Mouse (Mus musculus) left cerebral cortex, postnatal 4 days (tissue): ENCODE results near the gene Gmds. TPM values are rescaled to one million over a fixed set of nuclear protein-coding genes. Genes with fewer than 3 reads are reported as not detected.

Source experiments
- DNase-seq: peaks from one replicate; pipeline ENCODE4 v3.0.0-alpha.2; 2022
- intact Hi-C: fragments of 180-260 bp; cut with DNase I; formaldehyde crosslinking; loops from one replicate; pipeline ENCODE4 v1.15.1; 2025
- total RNA-seq, 2 experiments: library from RNA; stranded (reverse); gene quantifications; 2 replicates each; pipeline ENCODE4 v1.2.3; 2021

Gmds gene
- 10 to 100 TPM; 25.3 to 26.3 TPM for total RNA-seq

- intact Hi-C loops: loop anchor here (10.0 kb wide), 1 partner anchor 156 kb away; no protein-coding TSS in a partner anchor
- peak; percentile 94 for DNase-seq
Measured at GRCm38 (mm10) chr13:32338513-32339365, at the start of gene Gmds. Gene Gmds (minus strand): TSS chr13:32338740.

DNA sequence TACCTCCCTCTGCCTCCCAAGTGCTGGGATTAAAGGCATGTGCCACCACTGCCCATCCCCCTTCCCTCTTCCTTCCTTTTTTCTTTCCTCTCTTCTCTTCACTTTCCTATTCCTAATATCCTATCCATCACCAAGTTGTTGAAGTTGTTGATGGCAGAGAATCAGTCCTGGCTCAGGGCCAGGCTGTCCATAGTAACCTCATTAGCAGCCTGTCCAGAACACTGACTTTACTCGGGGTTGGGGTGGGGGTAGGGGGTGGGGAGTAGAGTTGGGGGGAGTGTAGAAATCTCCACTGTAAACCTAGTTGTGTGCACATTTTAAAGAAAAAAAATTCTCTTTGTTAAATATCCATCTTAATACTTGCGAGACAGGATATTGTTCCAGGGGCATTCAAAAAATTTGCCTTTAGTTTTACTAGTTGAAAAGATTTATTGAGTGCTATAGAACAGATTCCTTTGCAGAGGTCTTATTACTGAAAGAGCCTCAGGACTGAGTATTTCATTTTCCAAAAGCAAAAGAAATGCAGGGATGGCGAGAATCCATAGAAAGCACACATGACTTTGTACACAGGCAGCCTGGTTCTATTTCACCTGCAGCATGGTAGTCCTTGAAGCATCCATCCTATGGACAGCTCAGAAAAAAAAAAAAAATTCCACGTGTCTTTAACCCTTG is 47.0 kb upstream of the Gmds start:
- no peak for DNase-seq
- intact Hi-C loops: no loop called here

GRCm38 (mm10) chr13:32382227-32383010 is 43.9 kb upstream of the Gmds start:
- intact Hi-C loops: no loop called here
- DNase-seq: no peak

DNA sequence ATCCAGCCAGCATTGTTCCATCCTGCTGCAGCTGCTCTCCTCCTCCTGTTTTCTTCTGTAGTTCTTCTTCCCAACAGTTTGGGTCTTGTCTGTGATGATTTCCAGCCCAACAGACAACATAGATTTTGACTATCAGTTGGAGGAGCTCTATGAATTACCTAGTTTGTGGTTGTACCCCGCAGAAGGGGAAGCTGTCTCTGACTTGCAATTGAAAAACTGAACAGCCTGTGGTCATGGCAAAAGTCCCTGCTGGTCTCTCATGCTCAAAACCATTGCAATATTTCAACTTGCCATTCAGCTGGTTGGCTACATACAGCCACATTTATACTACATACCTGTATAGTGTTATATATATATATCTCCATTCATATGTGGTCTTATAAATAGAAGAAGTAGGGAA is 40.1 kb upstream of the Gmds start:
- intact Hi-C loops: no loop called here
- DNase-seq: no peak

DNA sequence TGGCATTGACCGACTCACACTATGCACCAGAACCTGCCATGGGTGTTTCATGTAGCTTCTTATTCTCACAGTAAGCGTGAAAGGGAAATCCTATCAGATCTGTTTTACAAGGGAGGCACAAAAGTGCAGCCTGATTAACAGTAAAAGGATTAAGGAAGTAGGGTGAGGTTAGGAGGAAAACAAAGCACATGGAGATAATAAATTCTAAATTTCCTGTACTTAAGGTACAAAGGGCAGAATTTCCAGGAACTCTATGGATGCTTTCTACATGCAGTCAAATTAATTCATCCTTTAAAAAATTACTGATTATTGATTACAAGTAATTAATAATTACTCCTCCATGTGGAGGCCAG is 34.0 kb upstream of the Gmds start:
- no peak for DNase-seq
- intact Hi-C loops: no loop called here

DNA sequence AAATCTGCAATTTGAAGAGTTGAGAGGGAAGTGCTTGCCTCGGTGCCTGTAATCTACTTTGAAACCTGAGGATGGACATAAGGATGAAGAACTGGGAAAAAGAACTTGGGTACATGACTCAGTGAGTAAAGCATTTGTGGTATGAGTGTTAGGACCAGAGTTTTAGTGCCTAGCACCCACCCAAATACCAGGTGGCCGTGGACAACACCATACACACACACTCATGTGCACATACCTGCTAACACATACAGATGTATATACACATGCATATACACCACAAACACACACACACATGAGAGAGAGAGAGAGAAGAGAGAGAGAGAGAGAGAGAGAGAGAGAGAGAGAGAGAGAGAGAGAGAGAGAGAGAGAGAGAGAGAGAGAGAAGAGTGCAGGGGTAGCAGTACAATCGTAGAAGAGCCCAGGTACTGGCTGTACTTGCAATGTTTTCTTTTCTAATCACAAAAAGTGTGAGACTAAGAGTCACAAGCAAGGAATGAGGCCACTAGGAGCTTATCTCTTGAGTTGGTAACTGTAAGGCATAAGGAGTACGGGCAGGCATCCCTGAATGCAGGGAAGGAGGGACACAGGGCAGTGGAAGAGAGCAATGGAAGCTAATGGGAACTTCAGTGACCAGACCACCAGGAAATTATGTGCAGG is 33.5 kb upstream of the Gmds start:
- intact Hi-C loops: no loop called here
- DNase-seq: no peak

GRCm38 (mm10) chr13:32370751-32371150 is 32.2 kb upstream of the Gmds start:
- DNase-seq: no peak
- intact Hi-C loops: no loop called here

DNA sequence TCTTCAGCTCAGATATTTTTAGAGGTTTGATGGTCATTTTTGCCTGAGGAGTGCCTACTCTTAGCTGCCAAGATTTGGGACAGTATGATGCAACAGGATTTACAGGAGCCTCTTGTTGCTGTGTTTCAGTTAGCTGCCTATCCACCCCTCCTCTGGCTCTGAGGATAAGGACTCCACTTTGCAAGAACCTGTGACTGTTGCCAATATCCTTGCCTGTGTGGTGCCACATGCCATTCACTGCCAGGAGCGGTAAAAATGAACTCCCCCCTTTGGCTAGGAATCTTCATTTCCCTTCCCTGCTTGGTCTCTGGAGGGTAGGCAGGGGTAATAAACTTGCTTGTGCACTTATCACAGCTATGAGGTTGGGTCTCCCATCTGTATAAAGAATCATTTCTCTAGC is 31.6 kb upstream of the Gmds start:
- DNase-seq: no peak
- intact Hi-C loops: no loop called here

GRCm38 (mm10) chr13:32337735-32338512 is 616 bp downstream of the Gmds start:
- no peak for DNase-seq
- intact Hi-C loops: loop anchor here (10.0 kb wide), 1 partner anchor 157 kb away; no protein-coding TSS in a partner anchor

GRCm38 (mm10) chr13:32318309-32318708 is 20.2 kb downstream of the Gmds start:
- DNase-seq: no peak
- intact Hi-C loops: no loop called here

- intact Hi-C loops: no loop called here
- DNase-seq: no peak
Measured at GRCm38 (mm10) chr13:32317354-32317753, 21.2 kb downstream of the Gmds start.

DNA sequence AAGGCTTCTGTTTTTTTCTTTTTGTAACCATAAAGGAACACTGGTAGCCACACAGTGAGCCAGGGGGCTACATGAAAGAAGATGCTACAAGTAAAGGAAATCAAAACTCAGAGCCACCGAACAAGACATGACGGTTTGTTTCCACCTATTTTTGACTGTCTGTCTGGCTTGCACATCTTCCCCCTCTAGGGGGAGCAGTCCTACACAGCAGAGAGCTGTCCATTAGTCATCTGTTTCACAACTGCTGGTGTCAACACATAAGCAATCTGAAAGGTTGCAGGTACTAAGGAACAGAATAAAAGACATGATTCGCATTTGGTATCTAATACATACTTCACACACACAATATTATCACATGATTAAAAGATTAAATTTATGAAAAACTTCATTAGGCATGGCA is 25.9 kb downstream of the Gmds start:
- DNase-seq: peak; percentile 15

GRCm38 (mm10) chr13:32311476-32311875 is 27.1 kb downstream of the Gmds start:
- DNase-seq: no peak
- intact Hi-C loops: no loop called here

More for the DNA sequence above, 25.9 kb downstream of the Gmds start:
- intact Hi-C loops: no loop called here

DNA sequence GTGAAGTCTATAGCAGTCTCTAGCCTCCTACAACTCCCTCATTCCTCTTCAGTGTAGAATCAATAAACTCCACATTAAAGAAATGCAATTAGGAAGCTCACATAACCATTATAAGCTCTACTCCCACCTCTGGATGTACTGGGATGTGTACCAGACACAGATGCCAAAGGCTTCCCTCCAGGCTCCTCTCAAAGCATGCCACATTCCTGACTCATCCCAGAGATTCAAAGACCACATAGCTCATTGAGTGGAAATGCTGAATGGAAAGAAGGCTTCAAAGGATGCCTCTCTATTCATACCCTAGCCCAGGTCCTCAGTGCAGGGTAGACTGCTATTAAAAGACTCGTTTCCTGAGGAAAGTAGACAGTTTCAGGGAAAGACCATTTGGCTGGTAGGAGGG is 40.1 kb downstream of the Gmds start:
- intact Hi-C loops: loop anchor here (5.0 kb wide), 1 partner anchor 496 kb away; no protein-coding TSS in a partner anchor

GRCm38 (mm10) chr13:32297398-32297797 is 41.1 kb downstream of the Gmds start:
- intact Hi-C loops: loop anchor here (5.0 kb wide), 1 partner anchor 495 kb away; no protein-coding TSS in a partner anchor
- peak; percentile 15 for DNase-seq

More for the DNA sequence above, 40.1 kb downstream of the Gmds start:
- no peak for DNase-seq

DNA sequence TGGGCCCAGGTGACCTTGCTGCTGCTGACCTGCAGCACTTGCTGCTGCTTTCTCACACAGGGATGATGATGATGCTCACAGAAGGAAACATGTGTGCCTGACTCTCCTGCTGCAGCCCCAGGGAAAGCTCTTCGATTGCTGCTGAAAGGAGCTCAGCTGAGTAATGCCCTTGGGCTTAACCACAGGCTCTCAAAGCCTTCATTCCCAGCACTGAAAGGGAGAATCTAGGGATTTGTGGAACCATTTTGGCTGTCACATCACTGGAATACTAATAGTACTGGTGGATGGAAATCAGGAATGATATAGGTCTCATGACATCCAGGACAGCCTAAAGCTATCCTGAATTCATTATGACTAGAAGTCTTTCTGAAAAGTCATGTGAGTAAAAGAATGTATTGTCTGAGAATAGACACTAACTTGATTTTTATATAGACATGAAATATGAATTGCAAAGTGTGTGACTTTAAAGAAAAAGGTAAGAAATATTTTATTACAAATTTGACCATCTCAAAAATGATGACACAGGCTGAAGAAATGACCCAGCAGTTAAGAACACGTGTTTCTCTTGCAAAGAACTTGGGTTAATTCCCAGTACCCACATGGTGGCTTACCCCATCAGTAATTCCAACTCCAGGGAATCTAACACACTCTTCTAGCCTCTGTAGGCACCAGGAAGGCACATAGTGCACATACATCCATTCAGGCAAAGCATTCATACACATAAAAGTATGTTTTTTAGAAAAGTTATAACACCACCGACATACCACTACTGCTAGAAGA is 43.9 kb downstream of the Gmds start:
- DNase-seq: no peak
- intact Hi-C loops: loop anchor here (5.0 kb wide), 1 partner anchor 492 kb away; no protein-coding TSS in a partner anchor

- DNase-seq: no peak
- intact Hi-C loops: no loop called here
Measured at GRCm38 (mm10) chr13:32272937-32273496, 65.5 kb downstream of the Gmds start.

DNA sequence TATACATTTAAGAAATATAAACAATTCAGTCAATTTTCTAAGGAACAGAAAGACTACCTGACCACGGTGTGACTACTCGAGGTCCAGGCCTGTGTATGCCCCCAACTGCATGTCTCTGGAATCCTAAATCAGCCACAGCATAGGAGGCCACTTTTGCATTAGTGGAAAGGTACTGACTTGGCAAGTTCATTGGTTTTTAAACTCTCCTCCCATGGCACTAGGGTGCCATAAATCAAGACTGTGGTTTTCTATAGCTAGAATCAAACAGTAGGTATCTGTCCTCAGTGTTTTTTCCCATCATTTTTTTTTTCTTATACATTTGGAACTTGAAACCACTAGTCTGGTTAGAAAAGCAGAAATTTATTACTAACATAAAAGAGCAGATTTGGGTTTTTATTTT is 68.8 kb downstream of the Gmds start:
- intact Hi-C loops: no loop called here
- no peak for DNase-seq

DNA sequence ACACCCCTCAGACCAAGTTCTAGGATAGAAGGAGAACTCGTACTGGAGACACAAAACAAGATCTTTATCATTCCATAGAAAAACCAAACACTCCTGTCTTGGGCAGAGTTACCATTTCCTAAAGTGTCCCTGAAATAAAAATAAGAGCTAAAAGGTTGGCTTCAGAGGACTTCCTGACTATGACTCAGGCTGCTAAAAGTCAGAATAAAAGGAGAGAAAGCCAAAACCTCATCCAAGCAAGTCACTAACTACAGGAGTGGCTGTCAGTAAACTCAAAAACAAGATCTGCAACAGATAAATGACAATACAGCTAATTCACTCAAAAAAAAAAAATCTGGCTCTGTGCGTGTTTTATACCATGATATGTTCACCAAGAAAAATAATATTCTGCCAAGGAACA is 69.3 kb downstream of the Gmds start:
- intact Hi-C loops: no loop called here

More for the DNA sequence above, 69.3 kb downstream of the Gmds start:
- DNase-seq: no peak
